ENCODE assay signal across 27 mouse cellular contexts in genomic region chr1:86811756-86812155, GRCm38 (mm10).
DNase-seq lines count a peak whose midpoint lies in the region; ATAC-seq lines count a peak whose summit lies in the region.
"Had no signal": no experiment of that assay in that cellular context is flagged by ENCODE, and none has a peak within 500 bp of the region (broad histone marks: within the 10 kb centered on the region; RNA-seq: fewer than 3 reads in every experiment).

No protein-coding gene starts in this region.

- H3K27me3 ChIP-seq in embryonic facial prominence, embryonic 15.5 days, result no peaks in the 10 kb centered on the region
- H3K27me3 ChIP-seq: forebrain, embryonic 13.5 days had no signal

- no peaks in the 10 kb centered on the region for H3K36me3 ChIP-seq in embryonic facial prominence, embryonic 15.5 days
- H3K36me3 ChIP-seq: forebrain, embryonic 10.5 days had no signal

- intact Hi-C loops in heart, postnatal 36 days (cut with DNase I), result no loop called here

- H3K9ac ChIP-seq in embryonic facial prominence, embryonic 15.5 days, result no peak overlapping the region
- H3K9ac ChIP-seq: forebrain, embryonic 13.5 days; hindbrain, embryonic 14.5 days had no signal

- H3K27ac ChIP-seq in embryonic facial prominence, embryonic 15.5 days (replicated peaks), result no peak overlapping the region
- H3K27ac ChIP-seq: forebrain, embryonic 10.5 days; forebrain, embryonic 13.5 days; heart, embryonic 10.5 days; hindbrain, embryonic 14.5 days; hindbrain, postnatal 0 days had no signal

- no peaks in the 10 kb centered on the region for H3K9me3 ChIP-seq in embryonic facial prominence, embryonic 15.5 days (replicated peaks)
- H3K9me3 ChIP-seq: forebrain, embryonic 10.5 days; forebrain, embryonic 13.5 days; heart, embryonic 10.5 days had no signal

- H3K4me3 ChIP-seq in embryonic facial prominence, embryonic 15.5 days (replicated peaks), result no peak overlapping the region
- H3K4me3 ChIP-seq: erythroblast, embryonic 14.5 days; forebrain, embryonic 10.5 days; forebrain, embryonic 13.5 days; heart, embryonic 10.5 days had no signal

- DNase-seq in heart, adult 8-10 months (ENCODE audit: low spot score), result peak; percentile 1
- no peak for DNase-seq in heart, postnatal 36 days
- peak; percentile 90 for DNase-seq in gonadal fat pad, adult 2 months (ENCODE audit: low read depth)
- DNase-seq in neural tube, embryonic 10.5 days (ENCODE audit: extremely low spot score, low spot score), result no peak
- DNase-seq: adrenal gland, adult 8-10 months; adrenal gland, postnatal 25 days; cerebellum, adult 11-12 months; cerebellum, adult 8-10 months; cerebellum, postnatal 10 days; cerebellum, postnatal 36 days; embryo, embryonic 11 days; heart, adult 18-20 months; heart, postnatal 10 days; heart, postnatal 4 days; kidney, adult 18-20 months had no signal

- H3K4me2 ChIP-seq in embryonic facial prominence, embryonic 15.5 days (replicated peaks), result no peak overlapping the region
- H3K4me2 ChIP-seq: forebrain, embryonic 13.5 days; hindbrain, embryonic 14.5 days had no signal

- WGBS in embryonic facial prominence, embryonic 15.5 days, result 58% methylated on average over 3 of the region's 3 CpGs

- no peaks in the 10 kb centered on the region for H3K4me1 ChIP-seq in embryonic facial prominence, embryonic 15.5 days
- H3K4me1 ChIP-seq: forebrain, embryonic 10.5 days; forebrain, embryonic 13.5 days; heart, embryonic 10.5 days had no signal

- ATAC-seq in embryonic facial prominence, embryonic 15.5 days (ENCODE audit: insufficient number of reproducible peaks, low FRiP score, low TSS enrichment, low read depth), result peak; percentile 70; the same call in 1 of the 2 replicates
- no peak for ATAC-seq in frontal cortex, adult (ENCODE audit: low TSS enrichment)
- ATAC-seq: CD4-positive, CD25-positive, alpha-beta regulatory T cell, adult 4 months; forebrain, embryonic 13.5 days; forebrain, embryonic 16.5 days; hindbrain, postnatal 0 days; inflammation-experienced regulatory T-cells, adult 6 months; intestine, embryonic 16.5 days had no signal

Comparison
In these comparisons a context has a peak if more than half of its experiments do, and no peak if none do; other contexts are left out.
1. DNase-seq: peak in heart, adult 8-10 months (single experiment) and gonadal fat pad, adult 2 months (single experiment); none in heart, postnatal 36 days (0 of 2) and neural tube, embryonic 10.5 days (single experiment).